Mouse (Mus musculus) limb, embryonic 11.5 days (tissue): ENCODE results near the gene Kcnip4. TPM values are rescaled to one million over a fixed set of nuclear protein-coding genes. Genes with fewer than 3 reads are reported as not detected.
A peak's percentile ranks its signal among the peaks of the same experiment; 100 is the strongest.

Experiments used
- ATAC-seq: fragments of 200-750 bp; cut with Nextera tagmentation; 2 replicates; pipeline ENCODE4 v1.8.0; 2017; ENCODE audit warnings: low read depth; ENCODE audit not compliant: insufficient number of reproducible peaks, low FRiP score, low TSS enrichment
- DNase-seq: peaks from one replicate; pipeline ENCODE4 v3.0.0-alpha.2; 2015; ENCODE audit warnings: low spot score
- H3K27ac ChIP-seq: fragments of 300-500 bp; sonication (generic); replicated peaks from 2 replicates; pipeline ENCODE4 v1.5.1; 2014; ENCODE audit warnings: low read depth, mild to moderate bottlenecking, low read length
- H3K27me3 ChIP-seq: fragments of 300-500 bp; sonication (generic); 2 replicates; pipeline ENCODE4 v1.6.1; 2014; ENCODE audit warnings: mild to moderate bottlenecking, low read length, mixed read lengths; ENCODE audit not compliant: control insufficient read depth, insufficient read depth
- H3K36me3 ChIP-seq: fragments of 300-500 bp; sonication (generic); 2 replicates; pipeline ENCODE4 v1.6.1; 2014; ENCODE audit warnings: mild to moderate bottlenecking, low read length, moderate library complexity, mixed read lengths; ENCODE audit not compliant: control insufficient read depth, insufficient read depth
- H3K4me1 ChIP-seq: fragments of 300-500 bp; sonication (generic); 2 replicates; pipeline ENCODE4 v1.6.1; 2014; ENCODE audit warnings: low read length, mixed read lengths; ENCODE audit not compliant: control insufficient read depth, insufficient read depth
- H3K4me2 ChIP-seq: fragments of 300-500 bp; sonication (generic); 2 replicates; pipeline ENCODE4 v1.6.1; 2014; ENCODE audit warnings: low read depth, mild to moderate bottlenecking, moderate library complexity; ENCODE audit not compliant: severe bottlenecking
- H3K4me3 ChIP-seq: fragments of 300-500 bp; sonication (generic); 2 replicates; pipeline ENCODE4 v1.5.1; 2014; ENCODE audit warnings: low read depth, low read length
- H3K9ac ChIP-seq: fragments of 300-500 bp; sonication (generic); 2 replicates; pipeline ENCODE4 v1.6.1; 2014; ENCODE audit warnings: mild to moderate bottlenecking, low read length
- H3K9me3 ChIP-seq: fragments of 300-500 bp; sonication (generic); 2 replicates; pipeline ENCODE4 v1.6.1; 2016; ENCODE audit warnings: low read length; ENCODE audit not compliant: control insufficient read depth
- WGBS: fragments of 180-500 bp; shearing (Covaris S2); extraction: QIAGEN DNeasy Blood & Tissue Kit; methylation state at CpG from one replicate; pipeline ENCODE4 v1.1.7; 2014; 5-methylcytosine and 5-hydroxymethylcytosine counted together
- polyA plus RNA-seq: library from polyadenylated mRNA; unstranded; fragments of >200 nt; fragmentation: Nextera tagmentation; extraction: Ambion mirVana; gene quantifications from 2 replicates; pipeline ENCODE4 v1.2.1, GENCODE M21; 2014

Kcnip4 gene
- polyA plus RNA-seq, 1 experiment from 2014 or later: 0.76 TPM

DNA sequence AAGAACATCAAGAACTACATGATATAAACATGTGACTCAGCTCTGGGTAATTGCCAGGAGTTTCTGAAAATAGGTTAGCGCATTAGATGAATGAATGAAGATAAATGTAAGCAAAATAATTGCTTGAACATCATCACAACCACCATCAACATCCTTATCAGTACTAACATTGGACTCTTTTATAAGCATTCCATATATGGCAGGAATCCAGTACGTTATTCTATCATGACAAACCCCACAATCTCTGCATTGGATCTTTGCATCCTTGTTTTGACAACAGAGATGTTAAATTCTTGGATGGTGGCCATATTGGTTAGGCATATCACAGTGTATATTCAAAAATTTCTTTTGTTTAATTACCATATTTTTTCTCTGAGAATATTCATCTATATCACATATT is 375.0 kb downstream of the Kcnip4 start:
- 90% methylated on average over 2 of the region's 2 CpGs for WGBS
- H3K4me2 ChIP-seq: no peak overlapping the region
- H3K36me3 ChIP-seq: no peaks in the 10 kb centered on the region
- no peak overlapping the region for H3K4me3 ChIP-seq
- no peaks in the 10 kb centered on the region for H3K27me3 ChIP-seq
- DNase-seq (no peak), ATAC-seq (no peak)
- no peaks in the 10 kb centered on the region for H3K4me1 ChIP-seq
- H3K27ac ChIP-seq: no peak overlapping the region
- H3K9me3 ChIP-seq: no peaks in the 10 kb centered on the region
- H3K9ac ChIP-seq: no peak overlapping the region

DNA sequence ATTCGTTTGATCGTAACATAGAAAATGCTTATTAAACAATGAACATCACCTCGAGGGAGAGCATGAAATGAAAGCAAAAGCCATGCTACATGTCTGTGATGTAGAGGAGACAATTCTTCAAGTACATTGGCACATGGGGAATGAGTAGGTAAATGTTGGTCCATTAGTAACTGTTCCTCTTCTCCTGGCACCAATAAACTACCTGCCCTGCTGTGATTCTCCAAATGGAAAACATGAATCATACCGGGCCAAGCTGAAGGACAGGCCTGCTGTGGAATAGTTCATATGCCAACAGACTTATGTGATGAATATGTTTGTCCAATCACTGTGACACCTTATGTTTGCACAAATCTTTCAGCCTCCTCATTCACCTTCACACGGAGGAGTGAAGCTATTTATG is 429.3 kb downstream of the Kcnip4 start:
- Histone ChIP-seq H3K9ac (no peak overlapping the region), H3K27me3 (no peaks in the 10 kb centered on the region), H3K4me2 (no peak overlapping the region), H3K36me3 (no peaks in the 10 kb centered on the region), H3K27ac (no peak overlapping the region), H3K4me3 (no peak overlapping the region), H3K4me1 (no peaks in the 10 kb centered on the region), H3K9me3 (no peaks in the 10 kb centered on the region)
- DNase-seq (no peak), ATAC-seq (no peak)
- 90% methylated on average over 5 of the region's 5 CpGs for WGBS

DNA sequence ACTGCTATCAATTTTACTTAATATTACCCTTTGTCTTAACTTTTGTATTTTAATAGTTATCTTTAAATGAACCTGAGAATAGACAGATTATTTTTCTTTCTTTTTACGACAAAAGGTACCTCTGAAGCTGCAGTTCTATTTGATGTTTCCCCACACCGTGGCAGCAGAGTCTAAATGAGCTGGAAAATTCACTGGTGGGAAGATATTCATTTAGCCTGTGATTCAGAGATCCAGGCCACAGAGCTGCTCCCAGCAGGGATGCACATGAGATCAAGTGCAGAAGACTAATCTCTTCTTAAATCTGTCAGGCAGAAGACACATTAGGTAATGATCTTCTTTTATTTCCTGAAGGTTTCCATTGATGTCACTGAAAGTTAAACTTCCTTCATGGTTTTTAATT is 429.8 kb downstream of the Kcnip4 start:
- 77% methylated on average over 2 of the region's 2 CpGs for WGBS
- no peaks in the 10 kb centered on the region for H3K36me3 ChIP-seq
- no peak overlapping the region for H3K27ac ChIP-seq
- no peaks in the 10 kb centered on the region for H3K27me3 ChIP-seq
- no peak overlapping the region for H3K9ac ChIP-seq
- H3K4me3 ChIP-seq: no peak overlapping the region
- no peak overlapping the region for H3K4me2 ChIP-seq
- no peaks in the 10 kb centered on the region for H3K9me3 ChIP-seq
- H3K4me1 ChIP-seq: no peaks in the 10 kb centered on the region
- ATAC-seq: no peak
- no peak for DNase-seq

DNA sequence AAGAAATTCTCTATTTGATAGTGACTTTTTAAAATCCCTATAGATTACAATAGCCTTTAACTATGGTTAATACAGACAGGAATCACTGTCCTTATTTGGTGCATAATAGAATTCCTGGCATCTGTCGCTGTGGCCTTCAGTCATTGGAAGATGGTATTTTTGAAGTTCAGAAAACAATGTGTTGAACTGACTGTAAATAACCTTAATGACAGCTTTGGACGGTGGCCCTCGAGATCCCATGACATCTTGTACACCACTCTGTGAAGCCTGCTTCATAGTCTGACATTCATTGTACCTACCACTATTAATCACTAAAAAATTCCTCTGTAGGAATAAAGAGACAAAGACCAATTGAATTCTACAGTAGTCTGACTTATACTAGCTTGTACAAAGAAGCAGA is 430.4 kb downstream of the Kcnip4 start:
- ATAC-seq (no peak), DNase-seq (no peak)
- Histone ChIP-seq H3K27me3 (no peaks in the 10 kb centered on the region), H3K4me2 (no peak overlapping the region), H3K9me3 (no peaks in the 10 kb centered on the region), H3K27ac (no peak overlapping the region), H3K4me3 (no peak overlapping the region), H3K4me1 (no peaks in the 10 kb centered on the region), H3K36me3 (no peaks in the 10 kb centered on the region), H3K9ac (no peak overlapping the region)
- WGBS: 82% methylated on average over 3 of the region's 3 CpGs

DNA sequence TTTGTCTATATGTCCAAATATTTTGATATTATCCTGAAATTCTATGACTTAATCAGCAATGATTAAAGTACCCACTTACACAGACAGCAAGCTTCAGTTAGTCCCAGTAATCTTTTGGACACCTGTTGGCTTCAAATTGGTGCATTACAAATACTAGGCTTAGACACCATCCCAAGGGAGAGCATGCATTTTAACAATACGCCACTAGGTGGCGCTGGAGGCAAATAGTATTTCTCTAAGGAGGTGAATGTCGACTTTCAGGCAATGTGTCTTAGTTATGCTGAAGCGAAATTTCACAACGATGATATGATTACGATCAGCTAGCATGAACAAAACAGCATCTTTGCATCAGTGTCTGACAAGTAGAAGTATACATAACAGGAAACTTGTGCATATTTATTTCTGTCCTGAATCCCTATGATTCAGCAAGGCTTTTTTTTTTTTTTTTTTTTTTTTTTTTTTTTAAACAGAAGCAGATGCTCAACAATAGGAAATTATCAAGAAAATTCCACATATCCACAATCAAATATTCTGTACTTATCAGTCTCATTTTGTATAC is 434.5 kb downstream of the Kcnip4 start:
- H3K4me3 ChIP-seq: no peak overlapping the region
- H3K4me2 ChIP-seq: peak overlapping the region; percentile 10; the same call in 1 of the 2 replicates
- no peaks in the 10 kb centered on the region for H3K4me1 ChIP-seq
- no peaks in the 10 kb centered on the region for H3K9me3 ChIP-seq
- H3K27me3 ChIP-seq: no peaks in the 10 kb centered on the region
- no peaks in the 10 kb centered on the region for H3K36me3 ChIP-seq
- no peak overlapping the region for H3K27ac ChIP-seq
- peak; percentile 91 for DNase-seq
- WGBS: 15% methylated on average over 6 of the region's 6 CpGs
- H3K9ac ChIP-seq: no peak overlapping the region
- 0 out of 2 replicates have a peak, but pooled peaks have one; percentile 51 for ATAC-seq

DNA sequence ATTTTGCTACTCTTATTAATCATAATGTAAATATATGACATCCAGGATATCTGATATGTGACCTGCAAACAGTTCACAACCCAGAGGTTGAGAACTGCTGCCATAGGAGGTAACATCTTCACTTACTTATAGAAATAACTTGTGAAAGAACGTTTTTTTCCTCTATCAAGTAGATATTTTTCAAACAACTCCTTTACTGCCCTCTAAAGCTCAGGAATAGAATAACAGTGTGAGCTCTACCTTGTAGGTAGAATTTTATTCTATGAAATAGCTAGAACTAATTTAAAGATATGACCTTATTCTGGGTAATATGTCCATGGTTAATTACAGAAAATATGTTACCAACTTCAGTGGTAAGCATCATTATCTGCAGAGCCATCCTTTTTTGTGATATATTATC is 459.1 kb downstream of the Kcnip4 start:
- Histone ChIP-seq H3K4me2 (no peak overlapping the region), H3K9me3 (no peaks in the 10 kb centered on the region), H3K4me3 (no peak overlapping the region), H3K27ac (no peak overlapping the region), H3K27me3 (no peaks in the 10 kb centered on the region), H3K4me1 (no peaks in the 10 kb centered on the region), H3K9ac (no peak overlapping the region), H3K36me3 (no peaks in the 10 kb centered on the region)
- DNase-seq: no peak
- 38% methylated on average over 1 of the region's 1 CpGs for WGBS
- ATAC-seq: no peak

DNA sequence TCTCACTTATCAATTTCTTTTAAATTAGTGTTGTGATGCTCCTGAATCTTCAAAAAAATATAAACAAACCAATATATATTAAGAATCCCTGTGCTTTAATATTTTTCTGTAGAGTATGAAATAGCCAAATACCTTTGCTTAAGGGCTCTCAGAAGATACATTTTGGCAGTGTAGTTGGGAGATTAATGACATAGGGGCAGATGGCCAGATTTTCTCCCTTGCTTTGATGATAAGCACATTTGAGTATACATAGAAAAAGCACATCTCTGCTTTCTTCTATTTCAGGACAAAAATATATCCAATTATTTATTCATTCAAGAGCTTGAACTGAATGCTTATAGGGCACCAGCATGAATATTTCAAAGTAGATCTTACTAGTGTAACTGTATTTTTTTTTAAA is 465.8 kb downstream of the Kcnip4 start:
- Histone ChIP-seq H3K36me3 (no peaks in the 10 kb centered on the region), H3K4me2 (no peak overlapping the region), H3K9me3 (no peaks in the 10 kb centered on the region), H3K27me3 (no peaks in the 10 kb centered on the region), H3K4me1 (no peaks in the 10 kb centered on the region), H3K27ac (no peak overlapping the region), H3K4me3 (no peak overlapping the region), H3K9ac (no peak overlapping the region)
- ATAC-seq (no peak), DNase-seq (no peak)

- Histone ChIP-seq H3K27ac (no peak overlapping the region), H3K4me2 (no peak overlapping the region), H3K27me3 (no peaks in the 10 kb centered on the region), H3K4me1 (no peaks in the 10 kb centered on the region), H3K36me3 (no peaks in the 10 kb centered on the region), H3K4me3 (no peak overlapping the region), H3K9ac (no peak overlapping the region), H3K9me3 (no peaks in the 10 kb centered on the region)
- WGBS: 86% methylated on average over 4 of the region's 4 CpGs
- DNase-seq (no peak), ATAC-seq (no peak)
Observed at GRCm38 (mm10) chr5:49057636-49058340, 466.9 kb downstream of the Kcnip4 start.

DNA sequence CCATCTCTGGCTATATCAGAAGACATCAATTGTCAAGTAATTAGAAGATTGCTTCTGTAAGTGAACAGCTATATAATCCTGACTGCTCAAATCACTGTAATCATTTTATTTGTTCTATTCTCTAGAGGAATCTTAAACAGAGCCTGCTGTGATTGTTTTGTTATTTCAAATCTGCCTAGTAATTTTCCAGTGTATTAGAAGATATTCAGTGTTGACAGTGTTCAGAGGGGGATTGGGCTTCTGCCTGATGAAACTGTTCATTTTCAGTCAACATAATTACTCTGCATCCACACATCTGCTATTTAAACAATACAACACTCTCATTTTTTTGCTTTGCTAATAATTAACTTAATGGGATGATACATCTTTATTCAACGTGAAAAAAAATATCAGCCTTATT is 476.7 kb downstream of the Kcnip4 start:
- no peak for ATAC-seq
- no peak for DNase-seq
- H3K9me3 ChIP-seq: no peaks in the 10 kb centered on the region
- no peak overlapping the region for H3K27ac ChIP-seq
- no peak overlapping the region for H3K9ac ChIP-seq
- H3K4me2 ChIP-seq: no peak overlapping the region
- H3K27me3 ChIP-seq: no peaks in the 10 kb centered on the region
- 74% methylated on average over 1 of the region's 1 CpGs for WGBS
- no peaks in the 10 kb centered on the region for H3K4me1 ChIP-seq
- no peak overlapping the region for H3K4me3 ChIP-seq
- no peaks in the 10 kb centered on the region for H3K36me3 ChIP-seq
